Mouse (Mus musculus) T-helper 2 cell (primary cell): ENCODE results near the gene Ssh2.

ENCODE experiments used
- in situ Hi-C: fragments of 300-600 bp; cut with MboI, MseI; formaldehyde crosslinking; loops from one replicate; pipeline ENCODE4 v1.15.1; 2025; ENCODE audit warnings: high pct_unique_total_duplicates

Ssh2 gene

DNA sequence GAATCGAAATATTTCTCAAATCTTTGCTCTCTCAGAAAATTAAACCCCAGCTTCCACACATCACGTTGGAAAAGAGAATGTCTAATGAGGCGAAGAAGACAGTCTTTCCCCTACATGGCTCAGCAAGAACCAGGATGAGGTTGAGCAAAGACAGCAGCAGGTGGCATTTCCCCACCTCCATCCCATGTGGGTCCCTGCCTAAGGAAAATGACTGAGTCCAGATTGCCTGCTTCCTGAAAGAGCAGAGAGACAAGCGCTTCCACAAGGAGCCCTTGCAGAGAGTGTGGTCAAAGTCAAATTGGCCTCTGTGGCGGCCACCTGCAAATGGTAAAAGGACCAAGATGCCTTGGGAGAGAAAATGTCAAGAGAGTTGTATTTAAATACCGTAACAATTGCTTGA lies 274.4 kb downstream of the Ssh2 start:
- in situ Hi-C loops: no loop called here

DNA sequence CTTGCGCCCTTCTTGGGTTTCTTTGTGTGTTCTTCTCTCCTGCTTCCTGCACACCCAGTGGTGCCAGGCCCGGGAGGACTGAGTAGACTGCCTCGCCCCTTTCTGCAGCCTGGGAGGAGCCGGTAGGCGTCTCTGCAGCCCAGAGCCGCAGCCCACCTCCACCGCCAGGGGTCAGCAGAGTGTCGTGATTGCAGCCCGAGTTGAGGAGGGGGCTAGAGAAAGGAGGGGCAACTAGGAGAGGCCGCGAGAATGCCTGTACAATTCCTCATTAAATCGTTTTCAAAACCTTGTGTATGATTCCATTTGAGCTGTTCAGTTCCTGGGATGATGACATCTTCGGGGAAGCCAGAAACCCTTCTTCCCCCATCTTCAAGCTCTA lies 275.0 kb downstream of the Ssh2 start:
- in situ Hi-C loops: no loop called here

DNA sequence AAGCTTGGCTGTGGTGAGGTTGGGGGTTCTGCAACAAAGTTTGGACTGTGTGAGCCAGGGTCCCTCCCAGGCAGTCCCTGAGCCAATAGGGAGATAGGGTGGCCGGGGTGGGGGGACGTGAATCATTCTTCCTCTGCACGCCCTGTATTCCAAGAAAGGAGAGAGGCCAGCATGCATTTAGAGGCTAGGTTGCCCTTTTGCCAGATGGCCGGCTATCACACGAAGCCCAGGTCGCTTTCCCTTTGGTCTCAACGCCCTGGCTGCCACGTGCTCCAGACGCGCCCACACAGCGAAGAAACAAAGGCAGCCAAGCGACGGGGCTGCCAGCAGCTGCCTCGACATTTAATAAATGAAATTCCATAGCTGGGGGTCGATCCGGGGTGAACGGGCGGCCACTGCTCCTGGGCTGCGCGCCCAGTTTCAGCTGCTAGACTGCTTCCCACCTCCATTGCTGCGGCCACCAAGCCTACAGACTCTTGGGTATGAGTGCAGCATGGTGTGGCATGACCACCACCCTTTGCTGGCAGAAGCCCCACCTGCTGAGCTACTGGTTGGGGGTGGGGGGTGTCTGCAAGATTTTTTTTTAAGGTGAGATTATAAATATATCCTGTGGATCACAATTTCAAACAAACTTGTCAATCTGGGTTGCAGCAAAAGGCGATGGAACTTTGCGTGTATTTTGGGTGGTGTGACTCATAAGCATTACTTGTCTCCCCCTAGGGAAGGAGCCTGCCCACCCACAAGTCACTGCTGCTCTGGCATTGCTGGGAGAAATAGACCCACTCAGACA lies 275.6 kb downstream of the Ssh2 start:
- in situ Hi-C loops: no loop called here

DNA sequence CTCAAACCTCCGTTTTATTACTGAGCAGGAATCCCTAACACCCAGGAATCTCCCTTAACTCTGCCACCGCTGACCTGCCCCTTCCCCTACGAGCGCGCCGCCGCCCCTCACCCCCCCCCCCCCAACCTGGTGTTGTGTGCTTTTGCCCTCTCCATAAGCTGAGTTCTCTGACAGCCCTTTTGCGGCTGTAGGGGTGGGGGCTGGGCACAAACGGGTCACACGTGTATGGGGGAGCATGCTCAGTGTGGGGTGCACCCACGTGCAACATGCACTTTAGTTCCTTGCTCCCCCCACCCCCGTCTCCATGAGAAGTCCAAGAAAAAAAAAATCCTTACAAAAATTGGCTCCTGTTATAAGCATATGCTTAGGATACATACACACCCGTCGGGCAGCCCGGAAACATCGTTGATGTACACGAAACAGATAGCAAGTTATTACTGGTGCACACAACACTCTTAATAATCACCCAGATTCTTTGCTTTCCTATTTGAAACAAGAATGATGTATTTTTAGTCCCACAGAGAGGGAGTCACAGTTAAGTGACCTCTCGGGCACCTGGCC lies 276.3 kb downstream of the Ssh2 start:
- in situ Hi-C loops: no loop called here

DNA sequence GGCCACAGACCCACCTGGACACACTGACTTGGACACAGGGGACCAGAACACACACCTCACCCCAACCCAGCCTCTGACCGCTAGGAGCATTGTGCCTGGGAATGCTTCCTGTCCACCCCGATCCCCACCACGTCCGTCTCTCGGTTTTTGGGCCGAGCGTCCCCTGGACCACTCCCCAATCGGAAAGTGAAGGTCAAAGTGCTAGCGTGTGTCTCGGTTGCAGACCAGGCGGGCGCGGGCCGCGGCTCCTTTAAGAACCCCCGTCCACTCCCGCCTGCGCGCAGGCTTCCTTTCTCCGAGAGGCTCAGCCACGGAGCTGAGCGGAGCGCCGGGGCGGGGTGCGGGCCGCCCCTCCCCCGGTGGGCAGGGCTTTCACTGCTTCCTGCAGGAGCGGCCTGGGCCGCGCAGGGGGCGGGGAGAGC lies 276.8 kb downstream of the Ssh2 start:
- in situ Hi-C loops: no loop called here

DNA sequence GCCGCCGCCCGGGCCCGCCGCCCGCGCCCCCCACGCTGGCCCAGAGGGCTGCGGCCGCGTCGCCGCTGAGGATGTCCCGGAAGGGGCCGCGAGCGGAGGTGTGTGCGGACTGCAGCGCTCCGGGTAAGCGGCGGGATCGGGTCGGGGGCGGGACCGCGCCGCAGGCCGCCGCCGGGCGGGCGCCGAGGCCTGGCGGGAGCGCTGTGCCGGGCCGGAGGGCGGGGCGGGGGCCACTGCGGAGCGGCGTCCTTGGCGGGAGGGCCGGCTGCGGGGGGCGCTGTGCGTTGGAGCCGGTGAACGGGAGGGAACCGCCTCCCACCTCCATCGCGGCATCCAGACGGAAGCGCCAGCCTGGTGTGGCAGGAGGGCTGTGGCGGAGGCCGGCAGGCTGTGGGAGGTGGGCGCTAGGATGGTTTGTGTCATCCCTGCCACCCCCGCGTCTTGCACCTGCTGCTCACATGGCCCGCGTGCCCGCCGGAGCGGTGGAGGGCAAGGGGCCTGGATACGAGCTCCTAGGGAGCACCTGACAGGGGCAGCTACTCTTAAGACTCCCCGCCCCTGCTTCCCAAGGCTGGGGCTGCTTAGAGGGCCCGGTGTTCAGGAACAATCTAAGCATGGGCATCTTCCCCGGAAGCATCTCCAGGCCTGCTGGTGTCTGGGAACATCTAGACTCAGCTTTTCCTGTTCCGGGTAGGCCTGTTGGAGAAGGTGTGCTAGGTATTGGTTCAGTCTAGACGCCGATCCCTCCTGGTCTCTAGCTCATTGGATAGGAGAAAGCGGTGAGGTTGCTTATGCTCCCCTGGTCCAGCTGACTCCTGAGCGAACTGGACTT lies 277.6 kb downstream of the Ssh2 start, which contains the start of gene Git1:
TSS of gene Git1 (plus strand) at position 51 of the 832 bp plus-strand sequence.
- in situ Hi-C loops: no loop called here

DNA sequence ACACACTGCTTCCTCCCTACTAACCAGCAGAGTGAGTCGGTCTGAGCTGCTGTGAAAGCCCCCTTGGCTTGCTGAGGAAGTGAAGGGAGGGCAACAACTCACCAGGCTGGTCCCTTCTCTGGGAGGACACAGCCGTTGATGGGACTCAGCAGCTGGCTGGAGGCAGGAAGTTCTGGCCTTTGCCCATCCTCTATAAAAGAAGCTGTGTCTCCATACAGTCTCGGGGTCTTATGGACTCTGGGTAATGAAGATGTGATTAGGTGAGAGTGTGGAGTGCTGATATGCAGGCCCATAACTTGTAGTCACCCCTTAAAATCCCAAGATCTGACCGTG lies 278.2 kb downstream of the Ssh2 start:
- in situ Hi-C loops: no loop called here

DNA sequence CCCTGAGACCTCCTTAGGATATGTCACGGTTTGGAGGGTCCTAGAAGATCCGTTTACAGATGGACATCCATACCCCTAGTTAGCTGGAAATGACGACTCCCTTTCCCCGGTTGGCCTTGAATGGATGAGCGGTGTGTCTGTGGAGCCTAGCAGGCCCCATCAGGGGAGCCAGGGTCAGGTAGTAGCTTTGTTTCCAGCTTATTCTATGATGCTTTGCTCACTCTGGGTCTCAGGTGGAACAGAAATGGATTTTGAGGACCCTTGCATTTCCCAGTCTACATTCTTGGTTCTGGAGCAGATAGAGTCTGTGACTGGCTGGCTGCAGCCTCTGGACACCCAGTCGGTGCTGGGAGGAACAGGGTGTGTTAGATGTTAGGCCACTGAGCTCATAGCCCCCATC lies 278.7 kb downstream of the Ssh2 start:
- in situ Hi-C loops: no loop called here

DNA sequence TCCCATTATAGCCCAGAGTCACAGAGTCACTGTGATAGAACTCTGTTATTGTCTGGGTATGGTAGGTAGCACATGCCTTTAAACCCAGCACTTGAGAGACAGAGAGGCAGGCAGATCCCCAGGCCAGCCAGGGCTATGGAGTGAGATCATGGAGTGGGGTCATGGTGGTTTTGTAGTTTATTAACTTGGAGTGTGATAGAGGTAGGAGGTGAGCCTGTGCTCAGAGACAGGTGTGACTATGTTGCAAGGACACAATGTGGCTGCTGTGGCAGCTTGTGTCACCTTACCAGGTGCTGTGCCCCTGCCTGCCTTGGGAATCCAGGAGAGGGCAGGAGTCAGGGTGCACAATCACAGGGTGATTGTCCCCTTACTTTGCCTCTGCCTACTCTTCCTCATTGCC lies 279.4 kb downstream of the Ssh2 start:
- in situ Hi-C loops: no loop called here

DNA sequence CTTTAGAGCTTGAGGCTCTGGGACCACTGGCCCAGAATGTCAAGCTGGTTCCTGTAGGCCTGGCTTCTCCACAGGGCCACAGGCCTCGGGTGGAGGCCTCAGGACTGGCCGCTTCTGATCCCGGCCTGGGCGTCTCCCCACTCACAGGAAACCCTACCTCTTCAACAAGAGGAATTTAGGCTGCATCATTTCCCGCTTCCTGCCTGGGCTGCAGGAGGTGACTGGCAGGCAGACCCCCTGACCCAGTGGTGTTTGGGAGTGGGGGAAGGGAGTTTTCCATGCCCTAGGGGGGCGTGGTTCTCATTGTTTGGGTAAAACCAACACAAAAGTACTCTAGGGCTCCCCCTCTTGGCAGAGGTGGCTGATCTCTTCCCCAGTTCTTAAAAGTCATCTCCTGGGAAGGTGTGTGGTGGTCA lies 281.3 kb downstream of the Ssh2 start:
- in situ Hi-C loops: no loop called here

DNA sequence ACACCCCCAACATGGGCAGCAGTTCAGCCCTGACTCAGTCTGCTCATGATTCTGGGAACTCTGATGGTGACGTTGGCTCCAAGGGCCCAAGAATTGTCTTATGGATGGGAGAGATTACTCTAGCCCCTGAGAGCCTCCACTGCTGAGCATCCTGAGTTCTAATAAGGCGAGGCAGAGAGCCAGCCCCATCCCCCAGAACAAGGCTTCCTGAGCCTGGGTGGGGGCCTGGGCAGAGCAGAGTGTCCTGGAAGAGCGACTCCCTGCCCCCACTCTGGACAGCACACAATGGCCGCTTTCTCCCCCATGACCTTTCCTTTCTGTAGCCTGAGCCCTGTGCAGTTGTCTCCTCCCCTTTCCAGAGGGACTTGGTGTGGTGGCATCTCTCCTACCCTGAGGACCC lies 281.8 kb downstream of the Ssh2 start:
- in situ Hi-C loops: no loop called here

DNA sequence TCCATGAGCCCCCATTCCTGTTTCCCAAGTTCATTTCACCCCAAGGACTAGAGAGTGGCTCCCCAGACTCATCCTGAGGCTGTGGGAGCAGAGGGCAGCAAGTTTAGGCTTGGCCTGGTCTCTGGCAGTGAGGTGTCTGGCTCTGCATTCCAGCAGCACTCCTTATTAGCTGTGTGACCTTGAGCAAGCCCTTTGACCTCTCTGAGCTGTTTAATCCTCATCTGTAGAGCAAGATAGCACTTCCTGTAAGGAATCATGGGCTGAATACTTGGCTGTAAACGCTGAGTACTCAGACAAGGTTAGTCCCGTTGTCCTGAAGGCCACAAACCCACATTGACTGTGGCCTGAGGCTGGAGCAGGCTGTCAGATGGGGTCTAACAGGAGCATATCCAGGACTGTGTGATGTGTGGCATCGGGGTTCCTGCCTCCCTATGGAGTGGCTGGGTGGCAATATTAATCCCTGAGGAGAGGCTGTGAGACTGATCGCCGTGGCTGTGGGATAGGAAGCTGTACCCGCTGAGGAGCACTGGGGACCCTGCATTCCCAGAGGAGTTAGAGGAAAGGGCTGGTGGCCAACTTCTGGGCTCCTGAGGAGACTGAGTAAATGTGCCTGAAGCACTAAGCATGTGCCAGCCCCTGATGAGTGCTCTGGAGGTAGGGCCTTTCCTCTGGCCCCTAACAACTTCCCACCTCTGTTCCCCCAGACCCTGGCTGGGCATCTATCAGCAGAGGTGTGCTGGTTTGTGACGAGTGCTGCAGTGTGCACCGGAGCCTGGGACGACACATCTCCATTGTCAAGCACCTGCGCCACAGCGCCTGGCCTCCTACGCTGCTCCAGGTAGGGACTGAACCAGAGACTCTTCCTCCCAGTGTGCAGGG lies 282.4 kb downstream of the Ssh2 start:
- in situ Hi-C loops: no loop called here

DNA sequence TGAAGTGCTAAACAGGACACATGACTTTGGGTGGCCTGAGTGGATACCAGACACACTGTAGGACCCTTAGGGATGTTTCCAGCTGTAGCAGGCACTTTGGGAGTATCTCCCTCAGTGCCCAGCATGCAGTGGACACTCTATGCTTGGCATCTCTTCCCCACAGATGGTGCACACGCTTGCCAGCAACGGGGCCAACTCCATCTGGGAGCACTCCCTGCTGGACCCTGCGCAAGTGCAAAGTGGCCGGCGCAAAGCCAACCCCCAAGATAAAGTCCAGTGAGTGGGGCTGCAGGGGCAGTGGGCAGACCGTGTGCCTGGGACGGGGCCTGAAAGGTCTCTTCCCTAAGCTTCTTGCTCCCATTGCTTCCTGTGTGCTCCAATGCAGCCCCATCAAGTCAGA lies 283.3 kb downstream of the Ssh2 start:
- in situ Hi-C loops: no loop called here

DNA sequence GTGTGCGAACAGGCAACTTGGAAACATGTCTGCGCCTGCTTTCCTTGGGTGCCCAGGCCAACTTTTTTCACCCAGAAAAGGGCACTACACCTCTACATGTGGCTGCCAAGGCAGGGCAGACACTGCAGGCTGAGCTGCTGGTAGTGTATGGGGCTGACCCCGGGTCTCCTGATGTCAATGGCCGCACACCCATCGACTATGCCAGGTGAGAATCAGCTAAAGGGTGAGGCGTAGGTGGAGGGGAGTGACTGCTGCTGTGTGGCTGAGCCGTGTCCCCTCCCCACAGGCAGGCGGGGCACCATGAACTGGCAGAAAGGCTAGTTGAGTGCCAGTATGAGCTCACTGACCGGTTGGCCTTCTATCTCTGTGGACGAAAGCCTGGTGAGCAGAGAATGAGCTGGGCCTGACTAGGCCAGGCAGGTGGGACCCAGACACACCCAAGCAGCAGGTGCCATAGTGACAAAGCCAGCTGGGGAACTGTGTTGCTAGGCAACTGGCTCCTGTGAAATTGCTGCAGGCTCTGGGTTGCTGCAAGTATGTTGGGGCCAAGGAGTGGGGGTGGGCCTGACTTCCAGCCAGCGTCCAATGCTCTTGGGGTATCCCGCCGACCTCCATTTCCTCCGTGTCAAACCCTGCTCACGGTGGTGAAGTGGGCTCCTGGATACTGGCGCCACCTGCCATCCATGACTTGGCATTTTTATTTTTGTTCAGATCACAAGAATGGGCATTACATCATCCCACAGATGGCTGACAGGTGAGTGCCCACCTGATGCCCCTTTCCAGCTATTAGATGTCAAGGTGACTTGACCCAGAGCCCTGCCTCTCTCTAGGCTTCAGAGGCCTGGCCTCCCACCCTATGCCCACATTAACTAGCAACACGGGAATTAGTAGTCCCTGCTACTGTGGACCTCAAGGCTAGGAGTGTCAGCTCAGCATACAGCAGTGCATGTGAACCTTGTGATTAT lies 284.6 kb downstream of the Ssh2 start:
- in situ Hi-C loops: no loop called here

DNA sequence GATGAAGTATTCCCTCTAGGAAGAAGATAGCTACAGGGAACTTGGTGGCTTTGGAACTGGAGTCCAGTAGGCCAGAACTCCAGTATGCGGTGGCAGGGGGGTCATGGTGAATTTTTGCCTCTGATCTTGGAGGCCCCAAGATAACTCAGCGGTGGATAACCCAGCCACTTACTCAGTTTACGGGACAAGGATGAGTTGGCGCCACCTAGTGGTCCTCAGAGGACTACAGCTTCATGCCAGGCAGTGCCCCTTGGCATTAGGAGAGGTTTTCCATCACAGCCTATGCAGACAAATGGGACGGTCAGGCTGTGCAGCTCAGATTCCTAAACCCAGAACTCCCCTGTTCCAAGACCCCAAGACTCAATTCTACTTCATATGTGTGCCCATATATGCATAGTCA lies 285.3 kb downstream of the Ssh2 start:
- in situ Hi-C loops: no loop called here

DNA sequence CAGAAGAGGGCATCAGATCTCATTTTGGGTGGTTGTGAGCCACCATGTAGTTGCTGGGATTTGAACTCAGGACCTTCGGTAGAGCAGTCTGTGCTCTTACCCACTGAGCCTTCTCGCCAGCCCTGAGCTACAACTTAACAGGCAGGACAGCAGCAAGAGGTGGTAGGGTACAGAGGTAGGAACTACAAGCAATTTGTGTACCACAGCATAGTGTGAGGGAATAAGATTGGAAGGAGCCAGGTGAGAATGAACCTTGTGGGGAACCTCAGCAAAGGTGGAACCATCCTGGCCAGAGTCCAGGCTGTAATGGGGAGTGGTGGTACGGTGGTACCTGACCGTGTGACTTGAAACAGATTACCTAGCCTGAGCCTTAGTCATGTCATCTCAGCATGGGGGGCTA lies 285.9 kb downstream of the Ssh2 start:
- in situ Hi-C loops: no loop called here

DNA sequence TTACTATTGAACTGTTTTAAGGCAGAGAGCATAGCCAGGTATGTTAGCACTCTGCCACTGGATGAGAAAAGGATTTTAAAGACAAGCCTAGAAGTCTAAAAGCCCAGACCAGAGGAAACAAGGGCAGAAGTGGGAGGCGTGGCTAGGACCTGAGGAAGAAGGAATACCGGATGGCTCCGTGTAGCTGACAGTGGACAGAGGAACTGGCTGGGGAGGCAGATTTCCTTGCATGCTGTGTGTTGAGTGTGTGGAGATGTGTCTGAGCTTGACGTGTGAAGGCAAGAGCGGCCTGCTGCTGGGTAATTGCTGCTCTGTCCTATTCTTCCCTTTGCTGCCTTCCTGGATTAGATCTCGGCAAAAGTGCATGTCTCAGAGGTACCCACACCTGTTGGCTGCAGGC lies 286.4 kb downstream of the Ssh2 start:
- in situ Hi-C loops: no loop called here

DNA sequence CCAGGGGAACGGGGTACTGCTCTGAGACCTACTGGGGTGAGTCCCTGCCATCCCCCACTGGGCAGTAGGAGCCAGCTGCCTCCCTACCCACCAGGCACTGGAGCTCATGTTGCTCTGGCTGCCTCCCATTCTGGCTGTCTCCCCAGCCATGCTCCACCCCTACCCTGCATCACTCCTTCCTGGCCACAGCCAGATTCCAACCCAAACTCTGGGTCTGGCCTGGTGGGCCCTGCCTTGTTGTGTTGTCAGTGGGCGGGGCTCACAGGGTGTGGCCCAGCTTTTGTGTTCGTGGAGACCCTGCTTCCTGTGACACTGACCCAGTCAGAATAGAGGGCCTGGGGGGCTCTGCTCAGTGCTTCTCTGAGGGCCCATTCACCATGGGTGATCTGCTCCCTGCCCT lies 287.4 kb downstream of the Ssh2 start:
- in situ Hi-C loops: no loop called here

DNA sequence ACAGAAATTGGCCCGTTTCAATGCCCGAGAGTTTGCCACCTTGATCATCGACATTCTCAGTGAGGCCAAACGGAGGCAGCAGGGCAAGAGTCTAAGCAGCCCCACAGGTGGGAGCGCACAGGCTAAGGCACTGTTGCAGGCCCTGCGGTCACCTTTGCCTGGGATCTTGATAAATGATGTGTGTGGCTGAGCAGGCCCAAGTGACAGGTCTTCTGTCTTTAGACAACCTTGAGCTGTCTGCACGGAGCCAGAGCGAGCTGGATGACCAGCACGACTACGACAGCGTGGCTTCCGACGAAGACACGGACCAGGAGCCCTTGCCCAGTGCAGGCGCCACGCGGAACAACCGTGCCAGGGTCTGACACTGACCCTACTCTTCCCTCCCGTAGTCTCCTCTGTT lies 288.3 kb downstream of the Ssh2 start:
- in situ Hi-C loops: no loop called here

DNA sequence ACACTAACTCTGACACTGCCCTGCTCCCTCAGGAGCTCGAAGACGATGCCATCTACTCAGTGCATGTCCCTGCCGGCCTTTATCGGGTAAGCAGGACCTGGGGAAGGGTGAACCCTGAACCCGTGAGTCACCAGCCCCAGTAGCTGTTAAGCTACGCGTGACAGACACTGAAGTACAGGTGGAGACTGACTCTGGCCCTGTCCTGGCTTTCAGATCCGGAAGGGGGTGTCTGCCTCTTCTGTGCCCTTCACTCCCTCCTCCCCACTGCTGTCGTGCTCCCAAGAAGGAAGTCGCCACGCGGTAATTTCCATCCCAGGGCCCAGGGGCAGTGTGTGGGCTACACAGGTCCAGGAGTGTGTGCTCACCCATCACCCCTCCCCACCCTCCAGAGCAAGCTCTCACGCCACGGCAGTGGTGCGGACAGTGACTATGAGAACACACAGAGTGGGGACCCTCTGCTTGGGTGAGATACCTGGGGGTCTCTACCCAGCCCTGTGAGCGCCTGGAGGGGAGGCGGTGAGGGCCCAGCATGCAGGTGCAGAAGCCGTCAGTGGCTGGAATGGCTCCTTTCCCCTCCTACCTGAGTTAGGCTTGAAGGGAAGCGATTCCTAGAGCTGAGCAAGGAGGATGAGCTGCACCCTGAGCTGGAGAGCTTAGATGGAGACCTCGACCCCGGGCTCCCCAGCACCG lies 289.3 kb downstream of the Ssh2 start:
- in situ Hi-C loops: no loop called here
